Mouse (Mus musculus) adrenal gland, postnatal 4 days (tissue): ENCODE measurements around the gene Fahd1. TPM values are rescaled to one million over a fixed set of nuclear protein-coding genes. Genes with fewer than 3 reads are reported as not detected.

ENCODE experiments used
- total RNA-seq, 2 experiments: library from RNA; stranded (reverse); gene quantifications; 2 replicates each; pipeline ENCODE4 v1.2.3; 2021

The Fahd1 gene
- total RNA-seq, 2 experiments from 2014 or later: 28.9 to 30.5 TPM

Other genes starting within 250 kb of the Fahd1 start
- gene Tsc2, start 217.7 kb downstream of the Fahd1 start, total RNA-seq: 100 to 1,000 TPM; 110 to 119 TPM
- 10 to 100 TPM; 13.3 to 13.8 TPM for gene Nthl1, start 217.7 kb downstream of the Fahd1 start, total RNA-seq
- gene Slc9a3r2, start 200.0 kb downstream of the Fahd1 start, total RNA-seq: 10 to 100 TPM; 62.2 to 64.2 TPM
- gene Npw, start 191.9 kb downstream of the Fahd1 start, total RNA-seq: not detected
- 10 to 100 TPM; 47.5 to 48.9 TPM for gene Zfp598, start 180.7 kb downstream of the Fahd1 start, total RNA-seq
- gene Syngr3, start 160.4 kb downstream of the Fahd1 start, total RNA-seq: 1 to 10 TPM; 6.1 to 9.4 TPM
- 10 to 100 TPM; 28.4 to 28.8 TPM for gene Gfer, start 154.2 kb downstream of the Fahd1 start, total RNA-seq
- 1 to 10 TPM; 6.2 to 8.5 TPM for gene Noxo1, start 154.1 kb downstream of the Fahd1 start, total RNA-seq
- gene Tbl3, start 142.7 kb downstream of the Fahd1 start, total RNA-seq: 10 to 100 TPM; 37.8 to 40.9 TPM
- not detected for gene Rnf151, start 132.3 kb downstream of the Fahd1 start, total RNA-seq
- 100 to 1,000 TPM; 867 to 881 TPM for gene Rps2, start 132.2 kb downstream of the Fahd1 start, total RNA-seq
- gene Ndufb10, start 125.9 kb downstream of the Fahd1 start, total RNA-seq: 100 to 1,000 TPM; 210 to 213 TPM
- 1 to 10 TPM; 5.9 to 6.9 TPM for gene Rpl3l, start 122.5 kb downstream of the Fahd1 start, total RNA-seq
- gene Msrb1, start 113.7 kb downstream of the Fahd1 start, total RNA-seq: 10 to 100 TPM; 62.0 to 74.6 TPM
- 1 to 10 TPM; 3.2 to 4.2 TPM for gene Hs3st6, start 97.4 kb downstream of the Fahd1 start, total RNA-seq
- gene Meiob, start 46.1 kb downstream of the Fahd1 start, total RNA-seq: 1 to 10 TPM in 1 of 2 experiments, under 1 TPM in 1; 0.64 to 1.3 TPM
- gene Hagh, start 10.2 kb downstream of the Fahd1 start, total RNA-seq: 10 to 100 TPM; 67.0 to 77.5 TPM
- 1 to 10 TPM; 2.0 to 7.4 TPM for gene Igfals, start 15.6 kb upstream of the Fahd1 start, total RNA-seq
- 10 to 100 TPM; 51.9 to 55.3 TPM for gene Nubp2, start 36.0 kb upstream of the Fahd1 start, total RNA-seq
- 10 to 100 TPM; 35.5 to 37.8 TPM for gene Spsb3, start 36.3 kb upstream of the Fahd1 start, total RNA-seq
- gene Eme2, start 44.7 kb upstream of the Fahd1 start, total RNA-seq: 10 to 100 TPM; 63.5 to 66.9 TPM
- 100 to 1,000 TPM; 135 to 137 TPM for gene Mrps34, start 44.8 kb upstream of the Fahd1 start, total RNA-seq
- 10 to 100 TPM; 73.7 to 76.7 TPM for gene Nme3, start 46.1 kb upstream of the Fahd1 start, total RNA-seq
- 100 to 1,000 TPM; 150 to 153 TPM for gene Mapk8ip3, start 86.6 kb upstream of the Fahd1 start, total RNA-seq
- gene Jpt2, start 110.3 kb upstream of the Fahd1 start, total RNA-seq: 10 to 100 TPM; 58.7 to 65.9 TPM
- 10 to 100 TPM; 26.3 to 31.8 TPM for gene Cramp1l, start 165.4 kb upstream of the Fahd1 start, total RNA-seq
- gene Ift140, start 165.7 kb upstream of the Fahd1 start, total RNA-seq: 10 to 100 TPM; 25.7 to 34.2 TPM
- 10 to 100 TPM; 25.5 to 26.4 TPM for gene Tmem204, start 233.2 kb upstream of the Fahd1 start, total RNA-seq